Mouse (Mus musculus) spleen, postnatal 36 days (tissue): ENCODE results near the gene Srrd.

Experiments used
- DNase-seq, 2 experiments: peaks; one replicate each; pipeline ENCODE4 v3.0.0; 2022; ENCODE audit warnings: low spot score in 2 of 2, mixed read lengths in 1 of 2

Srrd gene

GRCm38 (mm10) chr5:112288193-112289141, 54.4 kb downstream of the Srrd start:
- no peak for DNase-seq

DNA sequence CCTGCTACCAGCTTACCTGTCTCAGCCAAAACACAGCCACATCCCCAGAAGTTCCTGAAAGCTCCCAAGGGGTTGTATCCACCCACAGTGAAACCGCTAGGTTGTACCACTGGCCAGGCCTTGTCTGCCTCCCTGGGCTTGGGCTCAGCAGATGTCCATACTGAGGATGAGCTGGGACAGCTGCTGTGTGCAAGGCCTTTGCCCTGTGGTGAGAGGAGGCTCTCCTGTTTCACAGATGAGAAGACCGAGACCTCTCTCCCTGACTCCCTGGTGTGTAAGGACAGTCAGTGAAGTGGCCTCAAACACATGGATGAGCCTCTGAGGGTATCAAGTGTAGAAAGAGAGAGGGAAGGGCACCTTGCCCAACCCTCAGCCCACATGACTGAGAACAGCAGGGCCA, 55.2 kb downstream of the Srrd start:
- DNase-seq, result no peak
